Mouse (Mus musculus): ENCODE data around the gene Prrc2a.

- TF ChIP-seq CTCF (IDR thresholded peaks at IDR 0.05; ENCODE audit: borderline replicate concordance, insufficient read depth, low read depth, low read length) = no peak
- no peak for TF ChIP-seq POLR2A (IDR thresholded peaks at IDR 0.05; ENCODE audit: borderline replicate concordance, insufficient read depth, low read length)
Measured at GRCm38 (mm10) chr17:35131038-35131437, 33.7 kb downstream of the Prrc2a start.
